Mouse (Mus musculus) Muller cell, postnatal 12 days (primary cell): ENCODE results near the gene Mxra7.

Experiments
- DNase-seq: peaks from one replicate; pipeline ENCODE4 v3.0.0-alpha.2; 2015; ENCODE audit errors: inconsistent ontology term

Gene Mxra7

GRCm38 (mm10) chr11:116819932-116820593 is 7.8 kb downstream of the Mxra7 start:
- DNase-seq, result peak; percentile 75

- no peak for DNase-seq
Observed at GRCm38 (mm10) chr11:116818722-116819121, 9.1 kb downstream of the Mxra7 start.

- DNase-seq, result no peak
Observed at GRCm38 (mm10) chr11:116817567-116817966, 10.3 kb downstream of the Mxra7 start.

GRCm38 (mm10) chr11:116816769-116817168 is 11.1 kb downstream of the Mxra7 start:
- peak; percentile 98 for DNase-seq

GRCm38 (mm10) chr11:116814884-116815415 is 12.9 kb downstream of the Mxra7 start:
- DNase-seq, result no peak

- peak; percentile 95 for DNase-seq
Observed at GRCm38 (mm10) chr11:116814076-116814883, 13.6 kb downstream of the Mxra7 start.

- no peak for DNase-seq
Observed at GRCm38 (mm10) chr11:116813610-116814009, 14.2 kb downstream of the Mxra7 start.

GRCm38 (mm10) chr11:116812793-116813529 is 14.9 kb downstream of the Mxra7 start:
- peak; percentile 63 for DNase-seq

- peak; percentile 99 for DNase-seq
Observed at GRCm38 (mm10) chr11:116810983-116811901, 16.6 kb downstream of the Mxra7 start.

- DNase-seq, result no peak
Observed at GRCm38 (mm10) chr11:116810528-116810927, 17.3 kb downstream of the Mxra7 start.

GRCm38 (mm10) chr11:116809520-116809919 is 18.3 kb downstream of the Mxra7 start:
- DNase-seq, result peak; percentile 33

GRCm38 (mm10) chr11:116808811-116809395 is 18.9 kb downstream of the Mxra7 start:
- no peak for DNase-seq

- peak; percentile 90 for DNase-seq
Observed at GRCm38 (mm10) chr11:116807938-116808606, 19.8 kb downstream of the Mxra7 start.

- DNase-seq, result peak; percentile 67
Observed at GRCm38 (mm10) chr11:116807526-116807925, 20.3 kb downstream of the Mxra7 start.

GRCm38 (mm10) chr11:116807116-116807515 is 20.7 kb downstream of the Mxra7 start:
- peak; percentile 51 for DNase-seq

- no peak for DNase-seq
Observed at GRCm38 (mm10) chr11:116806136-116807071, 21.4 kb downstream of the Mxra7 start.

GRCm38 (mm10) chr11:116802709-116803108 is 25.1 kb downstream of the Mxra7 start:
- no peak for DNase-seq

GRCm38 (mm10) chr11:116801106-116801505 is 26.7 kb downstream of the Mxra7 start:
- peak; percentile 32 for DNase-seq

GRCm38 (mm10) chr11:116799364-116799763 is 28.5 kb downstream of the Mxra7 start:
- DNase-seq, result no peak
